Mouse (Mus musculus) kidney, postnatal 14 days (tissue): Measurements from ENCODE around the gene Ccdc57.
"Not testable (repeated sequence)": the region's sequence is repeated elsewhere in the genome, so short reads cannot be mapped to it uniquely, and the experiment has no call there.

Experiments
- DNase-seq: peaks from one replicate; pipeline ENCODE4 v3.0.0; 2022; ENCODE audit warnings: mixed read lengths

The Ccdc57 gene

DNA sequence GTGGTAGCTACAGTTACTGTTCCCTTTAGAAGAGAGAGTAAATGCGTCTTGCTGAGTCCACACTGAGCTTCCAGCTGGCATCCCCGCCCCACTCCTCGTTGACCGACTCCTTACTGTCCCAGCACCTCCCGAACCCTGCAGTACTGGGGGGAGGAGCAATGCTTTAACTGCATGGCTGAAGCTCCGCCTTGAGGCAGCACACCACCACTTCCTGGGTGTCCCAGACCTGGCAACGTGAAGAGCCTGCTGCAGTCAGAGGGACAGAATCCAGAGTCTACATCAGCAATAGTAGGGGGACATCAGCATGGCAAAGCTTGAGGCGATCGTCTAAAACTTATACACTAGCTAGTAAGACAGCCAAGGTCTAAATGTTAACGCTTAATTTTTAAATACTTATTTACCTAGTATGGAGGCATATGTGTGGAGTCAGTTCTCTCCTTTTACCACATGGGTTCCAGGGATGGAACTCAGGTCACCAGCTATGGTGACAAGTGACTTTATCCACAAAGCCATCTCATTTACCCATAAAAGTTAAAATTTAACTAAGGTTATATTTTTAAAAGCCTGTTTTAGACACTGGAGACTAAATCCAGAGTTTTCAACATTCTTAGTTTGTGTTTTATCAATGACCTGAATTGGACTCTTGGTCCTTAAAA is 30.1 kb downstream of the Ccdc57 start:
- DNase-seq: peak; percentile 42

DNA sequence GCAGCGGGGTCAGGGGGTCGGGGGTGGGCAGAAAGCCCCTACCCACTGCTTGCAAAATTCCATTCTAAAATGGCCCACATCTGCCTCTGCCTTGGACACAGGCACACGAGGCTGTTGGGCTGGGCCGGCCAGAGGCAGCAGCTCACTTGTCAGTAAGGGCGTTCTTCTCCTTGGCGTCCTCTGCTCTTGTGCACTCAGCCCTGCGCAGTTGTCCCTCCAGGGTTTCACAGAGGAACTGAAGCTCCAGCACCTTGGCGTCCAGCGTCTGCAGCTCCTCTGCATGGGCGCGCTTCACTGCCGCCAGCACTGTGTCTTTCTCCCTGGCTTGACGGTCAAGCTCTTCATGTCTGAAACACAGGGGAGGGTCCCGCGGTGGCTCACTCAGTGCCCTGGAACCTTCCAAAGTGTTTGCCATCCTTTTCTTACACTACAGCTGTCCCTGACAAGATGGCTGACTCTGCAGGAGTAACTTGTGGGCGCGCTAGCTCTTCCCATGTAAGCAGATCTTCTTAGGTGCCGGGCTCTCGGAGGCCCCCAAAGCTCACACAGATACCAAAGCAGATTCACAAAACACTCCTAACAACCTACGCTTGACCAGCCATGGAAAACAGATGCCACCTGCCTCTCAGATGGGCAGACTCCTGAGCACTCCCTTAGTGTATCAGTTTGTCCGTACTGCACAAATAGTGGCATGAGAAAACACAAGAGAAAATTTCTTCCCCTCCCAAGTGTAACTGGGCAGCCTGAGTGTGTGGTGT is 30.8 kb downstream of the Ccdc57 start:
- peak; percentile 19 for DNase-seq

- DNase-seq: no peak
Measured at GRCm38 (mm10) chr11:120900276-120901244, 32.1 kb downstream of the Ccdc57 start.

DNA sequence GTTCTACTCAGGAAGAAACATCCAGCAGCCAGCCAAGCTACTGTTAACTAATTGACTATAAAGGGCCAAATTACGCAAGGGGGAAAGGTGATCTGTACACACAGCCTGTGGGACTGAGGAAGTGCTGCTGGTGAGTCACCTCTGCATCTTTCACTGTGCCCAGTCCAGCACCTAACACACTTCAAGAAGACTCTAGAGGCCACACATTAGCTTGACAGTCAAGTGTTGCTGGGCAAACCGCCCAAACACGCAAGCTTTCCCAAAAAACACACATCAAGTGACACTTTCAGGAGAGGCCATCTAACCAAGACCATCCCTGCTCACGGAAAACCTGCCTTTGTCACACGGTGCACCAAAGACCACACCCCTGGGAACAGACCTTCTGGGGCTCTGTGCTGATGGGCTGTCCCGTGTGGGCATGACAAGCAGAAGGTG is 34.5 kb downstream of the Ccdc57 start:
- DNase-seq: no peak

- DNase-seq: no peak
Measured at GRCm38 (mm10) chr11:120895441-120895840, 37.2 kb downstream of the Ccdc57 start.

DNA sequence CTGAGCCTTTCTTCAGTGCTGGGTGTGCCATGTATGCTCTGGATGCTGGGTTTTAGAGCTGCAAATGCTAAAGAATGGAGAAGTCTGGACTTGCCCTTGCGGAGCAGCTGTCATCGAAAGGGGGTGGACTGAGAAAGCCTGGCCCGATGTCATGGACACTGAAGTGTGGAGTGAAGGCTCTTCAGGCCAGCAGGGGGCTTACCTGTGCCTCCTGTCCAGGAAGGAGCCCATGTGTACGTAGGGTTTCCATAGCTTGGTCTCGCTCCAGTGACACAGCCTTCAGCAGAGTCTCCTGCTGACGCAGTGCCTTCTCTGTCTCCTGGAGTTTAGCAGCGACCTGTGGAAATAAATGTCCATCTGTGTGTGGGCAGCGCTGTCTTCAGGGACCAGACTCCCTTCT is 38.3 kb downstream of the Ccdc57 start:
- no peak for DNase-seq

DNA sequence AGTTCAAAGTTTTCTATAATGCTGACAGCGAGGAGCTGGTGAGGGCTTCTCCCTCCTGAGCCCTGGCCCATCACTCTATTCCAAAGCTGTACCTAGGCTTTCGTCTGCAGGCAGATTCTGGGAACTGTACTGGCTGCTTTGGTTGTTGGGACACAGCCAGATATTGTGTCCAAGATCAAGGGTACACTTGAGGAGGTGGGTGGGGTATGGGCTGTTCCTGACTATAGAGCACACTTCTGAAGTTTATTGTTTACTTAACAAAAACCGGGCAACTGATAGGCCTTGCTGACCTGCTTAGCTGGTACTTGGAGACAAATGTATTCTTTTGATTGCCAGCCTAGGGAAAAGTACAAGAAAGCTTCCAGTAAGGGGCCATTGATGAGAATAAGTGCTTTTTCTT is 43.5 kb downstream of the Ccdc57 start:
- DNase-seq: peak; percentile 24

DNA sequence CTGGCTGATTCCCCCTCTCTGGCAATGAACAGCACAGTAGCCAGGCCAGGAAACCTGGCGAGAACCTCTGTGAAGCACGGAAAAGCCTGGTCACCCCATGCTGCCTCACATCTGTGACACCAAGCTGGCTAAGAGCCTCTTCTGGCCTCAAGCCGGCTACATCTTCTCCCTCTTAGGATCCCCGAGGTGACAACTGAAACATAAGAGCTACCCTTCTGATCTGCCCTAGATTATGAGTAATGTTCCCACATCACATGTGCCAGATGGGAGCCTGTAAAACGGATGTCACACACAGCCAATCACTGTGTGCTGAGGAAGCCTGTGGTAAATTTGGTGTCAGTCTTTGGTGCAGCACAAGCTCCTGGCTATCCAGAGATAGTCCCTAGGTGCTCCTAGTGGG is 44.0 kb downstream of the Ccdc57 start:
- no peak for DNase-seq

DNA sequence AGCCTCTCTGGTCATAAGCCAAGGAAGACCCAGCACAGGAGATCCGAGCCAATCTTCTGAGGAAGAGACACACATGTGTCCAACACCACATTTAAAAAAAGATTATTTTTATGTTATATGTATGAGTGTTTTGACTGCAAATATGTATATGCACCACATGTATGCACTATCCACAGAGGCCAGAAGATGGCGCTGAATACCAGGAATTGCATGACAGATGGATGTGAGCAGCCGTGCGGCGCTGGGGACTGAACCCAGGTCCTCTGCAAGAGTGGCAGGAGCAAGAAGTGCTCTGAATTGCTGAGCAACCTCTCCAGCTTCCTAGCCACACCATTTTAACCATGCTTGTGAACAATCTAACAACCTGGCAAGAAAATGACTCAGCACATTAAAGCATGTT is 45.2 kb downstream of the Ccdc57 start:
- no peak for DNase-seq

DNA sequence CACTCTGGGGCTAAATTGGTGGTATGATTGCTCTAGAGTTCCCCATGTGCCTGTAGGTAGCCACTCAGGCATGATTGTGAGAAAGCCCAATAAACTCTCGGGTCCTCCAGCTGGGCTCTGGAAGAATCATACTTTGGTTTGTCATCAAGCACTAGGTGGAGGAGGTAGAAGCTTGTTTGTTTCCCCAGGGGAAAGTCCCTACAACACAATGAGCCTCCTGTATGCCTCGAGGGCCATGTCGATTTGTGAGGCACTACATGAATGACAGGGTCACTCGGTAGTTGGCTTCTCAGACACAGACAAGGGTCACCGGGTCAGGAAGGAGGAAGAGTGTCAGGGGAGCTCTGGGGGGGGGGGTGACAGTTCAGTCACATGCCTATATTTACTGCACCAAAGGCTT is 46.2 kb downstream of the Ccdc57 start:
- no peak for DNase-seq

GRCm38 (mm10) chr11:120883601-120884000 is 49.1 kb downstream of the Ccdc57 start:
- DNase-seq: no peak

DNA sequence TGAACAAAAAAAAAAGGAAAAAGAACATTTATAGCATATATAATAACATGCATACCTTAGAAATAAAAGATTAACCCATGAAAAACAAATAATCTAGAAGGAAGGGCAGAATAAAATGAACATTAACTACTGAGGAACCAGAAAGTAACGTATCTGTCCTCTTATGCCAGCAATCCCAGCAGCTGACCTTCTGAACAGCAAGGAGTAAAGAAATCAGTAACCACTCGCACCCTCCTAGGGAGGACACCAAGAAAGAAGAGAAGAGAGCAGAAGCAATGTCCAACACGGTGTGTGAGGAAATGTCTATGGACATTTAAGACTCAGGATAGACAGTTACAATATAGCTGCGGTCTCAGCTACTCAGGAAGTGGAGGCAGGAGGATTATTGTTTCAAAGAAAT is 49.7 kb downstream of the Ccdc57 start:
- DNase-seq: peak; percentile 33

- peak; percentile 79 for DNase-seq
Measured at GRCm38 (mm10) chr11:120873206-120873605, 59.5 kb downstream of the Ccdc57 start.

- no peak for DNase-seq
Measured at GRCm38 (mm10) chr11:120871521-120871920, 61.2 kb downstream of the Ccdc57 start.

DNA sequence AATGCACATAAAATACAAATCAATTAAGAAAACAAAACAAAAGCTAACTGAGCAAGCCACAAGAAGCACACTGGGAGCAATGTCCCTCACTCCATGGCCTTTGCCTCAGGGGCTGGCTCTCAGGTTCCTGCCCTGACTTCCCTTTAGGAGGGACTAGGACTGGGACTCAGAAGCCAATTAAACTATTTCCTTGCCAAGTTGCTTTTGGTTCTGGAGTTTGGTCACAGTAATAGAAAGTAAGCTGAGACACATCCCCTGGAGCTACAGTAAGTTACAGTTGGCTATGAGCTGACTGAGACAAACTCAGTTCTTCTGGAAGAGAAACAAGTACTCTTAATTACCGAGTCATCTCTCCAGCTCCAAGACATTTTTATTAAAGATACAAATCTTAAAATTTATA is 66.9 kb downstream of the Ccdc57 start:
- no peak for DNase-seq

GRCm38 (mm10) chr11:120862819-120863218 is 69.9 kb downstream of the Ccdc57 start:
- no peak for DNase-seq

DNA sequence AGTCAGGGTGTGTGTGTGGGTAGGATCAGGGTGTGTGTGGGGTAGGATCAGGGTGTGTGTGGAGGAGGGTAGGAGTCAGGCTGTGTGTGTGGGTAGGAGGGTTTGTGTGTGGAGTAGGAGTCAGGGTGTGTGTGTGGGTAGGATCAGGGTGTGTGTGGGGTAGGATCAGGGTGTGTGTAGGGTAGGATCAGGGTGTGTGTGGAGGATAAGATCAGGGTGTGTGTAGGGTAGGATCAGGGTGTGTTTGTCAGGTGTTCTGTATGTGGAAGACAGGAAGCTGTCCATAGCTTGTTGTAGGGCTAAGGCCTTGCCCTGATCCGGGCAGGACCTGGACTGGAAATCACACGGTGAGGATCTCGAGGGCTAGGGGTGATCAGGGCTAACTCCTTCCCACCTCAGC is 76.7 kb downstream of the Ccdc57 start:
- DNase-seq: not testable (repeated sequence)

DNA sequence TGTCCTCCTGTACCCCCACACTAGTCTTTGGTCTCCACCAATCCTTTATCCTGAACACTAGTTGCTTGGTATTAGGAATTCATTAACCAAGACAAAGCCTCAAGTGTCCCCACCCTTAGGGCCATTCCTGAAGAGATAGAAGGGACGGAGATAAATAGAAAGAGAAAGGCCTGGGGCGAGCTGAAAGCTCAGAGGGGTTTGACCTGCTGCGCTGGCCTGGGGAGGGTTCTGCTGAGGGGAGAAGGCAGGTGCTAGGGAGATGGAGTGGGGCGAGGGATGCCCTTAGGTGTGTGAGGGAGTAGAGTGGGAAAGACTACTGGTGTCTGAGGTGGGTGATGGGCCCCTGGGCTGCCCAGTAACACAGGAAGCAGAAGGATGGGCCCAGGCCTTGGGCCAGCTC is 78.9 kb downstream of the Ccdc57 start:
- DNase-seq: no peak

GRCm38 (mm10) chr11:120853158-120853557 is 79.5 kb downstream of the Ccdc57 start:
- no peak for DNase-seq

DNA sequence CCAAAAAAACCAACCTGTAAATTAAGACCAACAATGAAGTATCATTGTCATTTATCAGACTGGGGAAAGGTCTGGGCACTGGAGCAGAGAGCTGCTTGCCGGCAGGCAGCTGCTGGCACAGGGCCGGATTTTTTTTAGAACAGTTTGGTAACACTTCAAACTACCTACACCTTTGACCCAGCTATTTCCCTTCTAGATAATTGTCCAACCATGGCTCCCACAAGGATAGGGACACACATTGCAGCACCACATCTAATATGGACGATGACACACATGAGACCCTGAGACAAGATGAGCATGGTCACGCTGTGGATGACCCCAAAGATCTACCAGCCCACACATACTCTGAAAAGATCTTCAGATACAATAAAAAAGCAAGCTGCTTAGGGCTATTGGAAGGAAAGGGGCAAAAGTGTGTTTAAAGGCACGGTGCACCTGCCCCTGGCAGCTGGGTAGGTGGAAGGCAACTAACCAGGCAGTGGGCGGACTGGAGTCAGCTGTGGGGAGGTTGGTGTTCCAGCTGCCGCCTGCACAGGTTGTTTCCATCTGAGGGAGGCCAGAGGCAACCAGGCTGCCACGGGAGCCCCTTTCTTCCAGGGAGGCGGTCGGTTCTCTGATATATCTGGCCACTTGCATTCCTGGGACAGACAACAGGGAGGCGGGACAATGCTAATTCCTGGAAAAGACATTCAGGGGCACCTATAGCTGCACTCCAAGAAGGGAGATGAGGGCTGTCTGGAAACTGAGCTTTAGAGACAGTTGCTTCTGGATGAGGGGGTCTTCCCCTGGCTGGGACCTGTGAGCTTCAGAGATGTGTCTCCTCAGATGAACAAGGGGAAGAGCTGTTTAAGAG is 80.4 kb downstream of the Ccdc57 start:
- DNase-seq: peak; percentile 90

GRCm38 (mm10) chr11:120851582-120851981 is 81.1 kb downstream of the Ccdc57 start:
- DNase-seq: no peak

DNA sequence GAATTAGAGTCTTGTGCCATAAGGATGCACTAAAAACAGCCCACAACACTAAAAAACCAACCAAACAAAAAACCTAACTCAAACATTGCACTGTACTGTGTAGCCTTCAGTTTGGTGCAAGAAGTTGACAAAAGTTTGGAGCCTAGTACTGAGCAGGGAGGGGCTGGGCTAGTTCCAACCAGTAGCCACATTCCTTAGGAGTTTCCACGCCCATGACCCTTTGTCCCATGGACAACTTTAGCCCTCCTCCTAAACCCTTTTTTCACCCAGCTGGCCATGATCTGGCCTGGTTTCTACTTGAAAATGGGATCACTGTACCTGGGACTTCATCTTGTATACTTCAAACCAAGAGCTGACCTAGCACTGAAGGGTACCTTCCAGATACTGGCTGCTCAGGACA is 81.5 kb downstream of the Ccdc57 start:
- peak; percentile 55 for DNase-seq
